Mouse (Mus musculus): ENCODE measurements around the gene Atp2b1. TPM values are rescaled to one million over a fixed set of nuclear protein-coding genes. Genes with fewer than 3 reads are reported as not detected.

Atp2b1 gene
- 280 TPM for polyA plus RNA-seq (2017; shearing (Covaris generic))

DNA sequence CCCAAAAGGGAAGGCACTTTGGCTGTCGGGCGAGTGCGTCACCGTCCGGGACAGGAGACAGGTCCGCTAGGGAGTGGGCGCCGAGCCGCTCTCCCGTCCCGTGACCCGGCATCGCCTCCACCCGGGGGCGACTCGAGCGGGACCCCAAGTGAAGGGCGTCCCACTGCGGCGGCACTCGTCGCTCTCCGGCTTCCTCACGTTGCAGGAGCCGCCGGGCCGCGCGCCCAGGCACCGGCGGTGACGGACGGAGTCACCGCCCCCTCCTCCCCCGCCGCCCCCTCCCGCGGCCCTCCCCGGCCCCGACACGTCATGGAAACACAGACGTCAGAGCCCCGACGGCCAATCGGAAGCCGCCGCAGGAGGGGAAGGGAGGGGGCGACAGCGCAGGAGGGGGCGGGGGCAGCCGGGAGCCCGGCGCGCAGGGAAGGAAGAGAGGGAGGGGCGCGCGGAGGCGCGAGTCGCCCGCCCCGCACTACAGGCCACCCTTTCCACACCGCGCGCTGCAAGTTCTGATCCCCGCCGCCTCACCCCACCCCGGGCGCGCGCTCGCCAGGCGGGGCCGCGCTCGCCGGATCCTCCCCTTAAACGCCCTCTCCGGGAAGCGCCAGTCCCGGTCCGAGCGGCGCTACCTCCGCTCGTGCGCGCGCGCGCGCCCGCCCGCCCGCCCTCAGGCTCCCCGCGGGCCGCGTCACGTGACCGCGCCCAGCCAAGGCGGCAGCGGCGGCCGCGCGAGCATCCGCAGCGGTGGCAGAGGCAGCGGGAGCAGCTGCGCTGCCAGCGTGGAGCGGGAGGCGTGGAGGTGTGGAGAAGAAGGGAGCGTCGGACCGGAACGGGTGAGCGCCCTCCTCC, at the start of gene Atp2b1:
Atp2b1 (plus strand) TSS at position 446 of the 849 bp plus-strand sequence.

Other genes starting within 250 kb of the Atp2b1 start
- gene Poc1b, start 192.6 kb downstream of the Atp2b1 start, polyA plus RNA-seq (2017; shearing (Covaris generic)): 11.9 TPM
- gene Galnt4, start 193.8 kb downstream of the Atp2b1 start, polyA plus RNA-seq (2017; shearing (Covaris generic)): 3.8 TPM
- gene Phxr2, start 211.9 kb downstream of the Atp2b1 start, polyA plus RNA-seq (2017; shearing (Covaris generic)): 0.88 TPM